Mouse (Mus musculus) neural tube, embryonic 13.5 days (tissue): ENCODE measurements around the gene Cd47. TPM values are rescaled to one million over a fixed set of nuclear protein-coding genes. Genes with fewer than 3 reads are reported as not detected.

ENCODE experiments used
- ATAC-seq: fragments of 200-750 bp; cut with Nextera tagmentation; 2 replicates; pipeline ENCODE4 v1.8.0; 2017; ENCODE audit warnings: low read depth, mild to moderate bottlenecking, moderate TSS enrichment, moderate library complexity
- H3K27ac ChIP-seq: fragments of 300-500 bp; sonication (generic); replicated peaks from 2 replicates; pipeline ENCODE4 v1.5.1; 2015; ENCODE audit warnings: moderate library complexity, mild to moderate bottlenecking, inconsistent platforms
- H3K27me3 ChIP-seq: fragments of 300-500 bp; sonication (generic); 2 replicates; pipeline ENCODE4 v1.6.1; 2015; ENCODE audit warnings: mild to moderate bottlenecking, inconsistent platforms
- H3K36me3 ChIP-seq: fragments of 300-500 bp; sonication (generic); 2 replicates; pipeline ENCODE4 v1.6.1; 2015; ENCODE audit warnings: mild to moderate bottlenecking, inconsistent platforms
- H3K4me1 ChIP-seq: fragments of 300-500 bp; sonication (generic); replicated peaks from 2 replicates; pipeline ENCODE4 v1.6.1; 2015; ENCODE audit warnings: inconsistent platforms
- H3K4me2 ChIP-seq: fragments of 300-500 bp; sonication (generic); 2 replicates; pipeline ENCODE4 v1.6.1; 2015; ENCODE audit warnings: inconsistent platforms, mild to moderate bottlenecking, moderate library complexity
- H3K4me3 ChIP-seq: fragments of 300-500 bp; sonication (generic); 2 replicates; pipeline ENCODE4 v1.5.1; 2015; ENCODE audit warnings: mild to moderate bottlenecking, inconsistent platforms
- H3K9ac ChIP-seq: fragments of 300-500 bp; sonication (generic); 2 replicates; pipeline ENCODE4 v1.6.1; 2015; ENCODE audit warnings: moderate library complexity, mild to moderate bottlenecking, inconsistent platforms
- H3K9me3 ChIP-seq: fragments of 300-500 bp; sonication (generic); 2 replicates; pipeline ENCODE4 v1.6.1; 2016; ENCODE audit warnings: inconsistent platforms
- WGBS: fragments of 180-500 bp; shearing (Covaris S2); methylation state at CpG from one replicate; pipeline ENCODE4 v1.1.7; 2015; 5-methylcytosine and 5-hydroxymethylcytosine counted together
- polyA plus RNA-seq: library from polyadenylated mRNA; unstranded; fragments of >200 nt; fragmentation: Nextera tagmentation; extraction: Ambion mirVana; gene quantifications from 2 replicates; pipeline ENCODE4 v1.2.1, GENCODE M21; 2015

The Cd47 gene
- polyA plus RNA-seq, 1 experiment from 2014 or later: 106 TPM

DNA sequence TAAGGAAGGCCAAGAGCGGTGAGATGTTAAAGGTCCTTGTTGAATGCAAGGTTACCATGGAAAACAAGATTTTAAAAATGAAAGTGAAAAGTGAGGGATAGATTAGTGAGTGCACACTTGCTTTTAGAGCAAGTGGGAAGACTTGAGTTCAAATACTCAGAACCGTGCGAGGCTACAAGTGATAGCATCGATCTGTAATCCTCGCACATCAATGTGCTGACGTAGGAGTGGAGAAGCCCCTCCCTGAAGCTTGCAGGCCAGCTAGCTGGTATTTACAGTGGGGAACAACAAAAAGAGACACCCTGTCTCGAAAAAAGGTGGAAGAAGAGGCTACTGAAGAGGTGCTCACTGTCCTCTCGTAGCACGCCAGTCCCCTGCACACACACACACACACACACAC is 6.7 kb upstream of the Cd47 start:
- no peak overlapping the region for H3K4me2 ChIP-seq
- no peaks in the 10 kb centered on the region for H3K4me1 ChIP-seq
- ATAC-seq: no peak
- H3K4me3 ChIP-seq: no peak overlapping the region
- no peaks in the 10 kb centered on the region for H3K36me3 ChIP-seq
- no peaks in the 10 kb centered on the region for H3K27me3 ChIP-seq
- H3K9me3 ChIP-seq: no peaks in the 10 kb centered on the region
- 89% methylated on average over 9 of the region's 9 CpGs for whole genome bisulfite sequencing
- no peak overlapping the region for H3K9ac ChIP-seq
- no peak overlapping the region for H3K27ac ChIP-seq

GRCm38 (mm10) chr16:49796271-49796670 is 4.1 kb upstream of the Cd47 start:
- H3K9ac ChIP-seq: no peak overlapping the region
- no peak overlapping the region for H3K27ac ChIP-seq
- H3K27me3 ChIP-seq: no peaks in the 10 kb centered on the region
- H3K4me1 ChIP-seq: no peaks in the 10 kb centered on the region
- no peaks in the 10 kb centered on the region for H3K9me3 ChIP-seq
- H3K4me2 ChIP-seq: no peak overlapping the region
- WGBS: 77% methylated on average over 2 of the region's 2 CpGs
- no peak for ATAC-seq
- no peaks in the 10 kb centered on the region for H3K36me3 ChIP-seq
- no peak overlapping the region for H3K4me3 ChIP-seq

GRCm38 (mm10) chr16:49796954-49797353 is 3.4 kb upstream of the Cd47 start:
- ATAC-seq: no peak
- H3K9ac ChIP-seq: no peak overlapping the region
- no peak overlapping the region for H3K27ac ChIP-seq
- H3K27me3 ChIP-seq: no peaks in the 10 kb centered on the region
- peaks cover 4% of the 10 kb centered on the region; the same call in 1 of the 2 replicates for H3K4me1 ChIP-seq
- no peak overlapping the region for H3K4me2 ChIP-seq
- H3K4me3 ChIP-seq: no peak overlapping the region
- H3K36me3 ChIP-seq: no peaks in the 10 kb centered on the region
- 92% methylated on average over 2 of the region's 2 CpGs for WGBS
- no peaks in the 10 kb centered on the region for H3K9me3 ChIP-seq

- no peaks in the 10 kb centered on the region for H3K9me3 ChIP-seq
- no peak overlapping the region for H3K27ac ChIP-seq
- H3K9ac ChIP-seq: no peak overlapping the region
- H3K4me2 ChIP-seq: no peak overlapping the region
- no peak for ATAC-seq
- H3K4me1 ChIP-seq: peaks cover 20% of the 10 kb centered on the region
- H3K27me3 ChIP-seq: no peaks in the 10 kb centered on the region
- no peak overlapping the region for H3K4me3 ChIP-seq
- no peaks in the 10 kb centered on the region for H3K36me3 ChIP-seq
- WGBS: 81% methylated on average over 6 of the region's 6 CpGs
Observed at GRCm38 (mm10) chr16:49798790-49799189, 1.5 kb upstream of the Cd47 start.

DNA sequence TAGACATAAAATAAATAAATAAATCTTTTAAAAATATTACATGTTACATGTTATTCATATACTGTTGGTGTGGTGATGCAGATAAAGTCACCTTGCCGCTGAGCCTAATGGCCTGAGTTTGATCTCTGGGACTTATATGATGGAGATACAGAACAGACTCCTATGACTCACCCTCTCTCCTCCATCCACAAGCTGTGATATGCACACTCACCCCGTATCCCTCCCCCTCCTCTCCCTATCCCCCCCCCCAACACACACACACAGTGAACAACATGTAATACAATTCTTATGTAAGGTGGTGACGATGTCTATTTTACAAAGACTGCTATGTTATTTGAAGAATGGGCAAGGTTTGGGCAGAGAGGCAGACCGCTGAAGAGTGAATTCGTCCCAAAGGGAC is 663 bp downstream of the Cd47 start:
- no peak for ATAC-seq
- no peak overlapping the region for H3K27ac ChIP-seq
- no peaks in the 10 kb centered on the region for H3K36me3 ChIP-seq
- no peak overlapping the region for H3K4me2 ChIP-seq
- no peaks in the 10 kb centered on the region for H3K9me3 ChIP-seq
- H3K4me1 ChIP-seq: peaks cover 29% of the 10 kb centered on the region
- H3K9ac ChIP-seq: no peak overlapping the region
- H3K27me3 ChIP-seq: no peaks in the 10 kb centered on the region
- no peak overlapping the region for H3K4me3 ChIP-seq
- 91% methylated on average over 5 of the region's 5 CpGs for WGBS

DNA sequence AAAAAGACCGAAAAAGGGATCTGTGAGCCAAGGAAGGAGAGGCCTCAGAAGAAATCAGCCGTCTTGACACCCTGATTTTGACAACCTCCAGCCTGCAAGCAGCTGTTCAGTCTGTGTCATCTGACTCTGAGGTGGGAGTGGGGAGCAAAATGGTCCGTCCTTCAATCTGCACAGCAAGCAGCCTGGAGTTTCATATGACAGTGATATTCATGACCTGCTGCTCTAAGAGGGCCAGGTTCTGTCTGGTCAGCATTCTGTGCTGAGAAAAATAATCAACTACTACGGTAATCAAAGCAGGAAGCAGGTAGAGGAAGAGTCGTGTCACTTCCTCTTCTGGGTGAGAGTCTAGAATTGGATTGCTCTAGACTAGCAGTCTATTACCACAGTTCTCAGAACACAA is 1.1 kb downstream of the Cd47 start:
- no peaks in the 10 kb centered on the region for H3K27me3 ChIP-seq
- H3K4me2 ChIP-seq: no peak overlapping the region
- H3K9me3 ChIP-seq: no peaks in the 10 kb centered on the region
- no peak overlapping the region for H3K9ac ChIP-seq
- no peak overlapping the region for H3K4me3 ChIP-seq
- H3K4me1 ChIP-seq: peaks cover 29% of the 10 kb centered on the region
- H3K27ac ChIP-seq: no peak overlapping the region
- no peaks in the 10 kb centered on the region for H3K36me3 ChIP-seq
- ATAC-seq: no peak
- WGBS: 71% methylated on average over 5 of the region's 5 CpGs

DNA sequence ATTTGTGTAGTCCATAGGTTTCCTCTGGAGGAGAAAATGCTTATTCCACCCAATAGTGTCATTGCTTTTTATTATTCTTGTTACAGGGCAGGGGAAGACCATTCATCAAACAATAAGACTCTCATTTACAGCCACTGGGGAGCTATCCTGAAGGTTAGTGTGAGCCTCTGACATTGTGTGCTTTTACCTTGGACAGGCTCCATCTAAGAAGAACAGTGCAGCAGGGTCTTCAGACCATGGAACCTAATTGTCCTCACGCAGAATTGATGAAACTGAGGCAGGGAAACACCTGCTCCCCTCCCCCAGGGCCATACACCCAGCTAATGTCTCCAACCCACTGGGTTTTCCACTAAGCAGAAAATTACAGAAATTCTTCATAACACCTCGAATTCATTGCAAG is 2.7 kb downstream of the Cd47 start:
- Histone ChIP-seq H3K4me2 (no peak overlapping the region), H3K27ac (peak overlapping the region; percentile 71; the same call in 1 of the 2 replicates), H3K27me3 (no peaks in the 10 kb centered on the region), H3K4me3 (no peak overlapping the region), H3K4me1 (peaks cover 29% of the 10 kb centered on the region), H3K36me3 (no peaks in the 10 kb centered on the region), H3K9ac (no peak overlapping the region), H3K9me3 (no peaks in the 10 kb centered on the region)
- ATAC-seq: peak; percentile 51
- WGBS: 20% methylated on average over 2 of the region's 2 CpGs

GRCm38 (mm10) chr16:49803932-49804461 is 3.7 kb downstream of the Cd47 start:
- peak overlapping the region; percentile 59 for H3K4me2 ChIP-seq
- no peaks in the 10 kb centered on the region for H3K9me3 ChIP-seq
- H3K4me1 ChIP-seq: peaks cover 29% of the 10 kb centered on the region
- peak overlapping the region; percentile 29 for H3K4me3 ChIP-seq
- peak; percentile 77 for ATAC-seq
- WGBS: 1% methylated on average over 12 of the region's 12 CpGs
- no peaks in the 10 kb centered on the region for H3K27me3 ChIP-seq
- no peaks in the 10 kb centered on the region for H3K36me3 ChIP-seq
- H3K9ac ChIP-seq: peak overlapping the region; percentile 60
- H3K27ac ChIP-seq: peak overlapping the region; percentile 71

GRCm38 (mm10) chr16:49806920-49807319 is 6.6 kb downstream of the Cd47 start:
- no peak overlapping the region for H3K4me2 ChIP-seq
- ATAC-seq: no peak
- no peak overlapping the region for H3K4me3 ChIP-seq
- H3K36me3 ChIP-seq: no peaks in the 10 kb centered on the region
- no peak overlapping the region for H3K9ac ChIP-seq
- H3K4me1 ChIP-seq: peaks cover 26% of the 10 kb centered on the region
- H3K9me3 ChIP-seq: no peaks in the 10 kb centered on the region
- 86% methylated on average over 10 of the region's 10 CpGs for WGBS
- no peaks in the 10 kb centered on the region for H3K27me3 ChIP-seq
- no peak overlapping the region for H3K27ac ChIP-seq

- Histone ChIP-seq H3K4me2 (no peak overlapping the region), H3K4me3 (no peak overlapping the region), H3K27me3 (no peaks in the 10 kb centered on the region), H3K4me1 (peaks cover 21% of the 10 kb centered on the region), H3K27ac (no peak overlapping the region), H3K9me3 (no peaks in the 10 kb centered on the region), H3K9ac (no peak overlapping the region), H3K36me3 (no peaks in the 10 kb centered on the region)
- no peak for ATAC-seq
- WGBS: 85% methylated on average over 7 of the region's 7 CpGs
Observed at GRCm38 (mm10) chr16:49807419-49807841, 7.1 kb downstream of the Cd47 start.

- WGBS: 89% methylated on average over 18 of the region's 18 CpGs
- Histone ChIP-seq H3K36me3 (no peaks in the 10 kb centered on the region), H3K4me3 (no peak overlapping the region), H3K9ac (no peak overlapping the region), H3K9me3 (no peaks in the 10 kb centered on the region), H3K4me1 (peaks cover 17% of the 10 kb centered on the region), H3K4me2 (no peak overlapping the region), H3K27ac (no peak overlapping the region), H3K27me3 (no peaks in the 10 kb centered on the region)
- no peak for ATAC-seq
Observed at GRCm38 (mm10) chr16:49807862-49808430, 7.6 kb downstream of the Cd47 start.

- Histone ChIP-seq H3K27me3 (no peaks in the 10 kb centered on the region), H3K4me1 (no peaks in the 10 kb centered on the region), H3K9me3 (no peaks in the 10 kb centered on the region), H3K4me2 (no peak overlapping the region), H3K27ac (no peak overlapping the region), H3K36me3 (no peaks in the 10 kb centered on the region), H3K4me3 (no peak overlapping the region), H3K9ac (no peak overlapping the region)
- WGBS: 78% methylated on average over 2 of the region's 2 CpGs
- no peak for ATAC-seq
Observed at GRCm38 (mm10) chr16:49811897-49812296, 11.6 kb downstream of the Cd47 start.
